Mouse (Mus musculus) bone marrow macrophage, adult 2 months (primary cell): ENCODE results near the gene Espl1. TPM values are rescaled to one million over a fixed set of nuclear protein-coding genes. Genes with fewer than 3 reads are reported as not detected.
"Not testable (repeated sequence)": the region's sequence is repeated elsewhere in the genome, so short reads cannot be mapped to it uniquely, and the experiment has no call there.

Source experiments
- H3K27ac ChIP-seq: 2 replicates; pipeline ENCODE4 v1.5.1; 2012; ENCODE audit warnings: low read depth, low read length; ENCODE audit not compliant: insufficient read depth
- H3K4me1 ChIP-seq: 2 replicates; pipeline ENCODE4 v1.6.1; 2012; ENCODE audit warnings: low read length; ENCODE audit not compliant: control insufficient read depth, insufficient read depth
- H3K4me3 ChIP-seq: 2 replicates; pipeline ENCODE4 v1.5.1; 2012; ENCODE audit warnings: mild to moderate bottlenecking, low read length, moderate library complexity; ENCODE audit not compliant: insufficient read depth
- CTCF ChIP-seq: IDR thresholded peaks from 2 replicates; pipeline ENCODE4 v1.5.1; 2012; ENCODE audit warnings: low read depth, mild to moderate bottlenecking, low read length, moderate library complexity
- POLR2A ChIP-seq: IDR thresholded peaks from 2 replicates; pipeline ENCODE4 v1.6.1; 2012; ENCODE audit warnings: mild to moderate bottlenecking, low read depth, low read length, borderline replicate concordance
- polyA plus RNA-seq: library from polyadenylated mRNA; stranded (reverse); fragments of >200 nt; gene quantifications from 2 replicates; pipeline ENCODE4 v1.2.4, GENCODE M21; 2012; ENCODE audit not compliant: missing spikeins, insufficient read depth, insufficient read length

The Espl1 gene
- polyA plus RNA-seq, 1 experiment = 17.9 TPM

DNA sequence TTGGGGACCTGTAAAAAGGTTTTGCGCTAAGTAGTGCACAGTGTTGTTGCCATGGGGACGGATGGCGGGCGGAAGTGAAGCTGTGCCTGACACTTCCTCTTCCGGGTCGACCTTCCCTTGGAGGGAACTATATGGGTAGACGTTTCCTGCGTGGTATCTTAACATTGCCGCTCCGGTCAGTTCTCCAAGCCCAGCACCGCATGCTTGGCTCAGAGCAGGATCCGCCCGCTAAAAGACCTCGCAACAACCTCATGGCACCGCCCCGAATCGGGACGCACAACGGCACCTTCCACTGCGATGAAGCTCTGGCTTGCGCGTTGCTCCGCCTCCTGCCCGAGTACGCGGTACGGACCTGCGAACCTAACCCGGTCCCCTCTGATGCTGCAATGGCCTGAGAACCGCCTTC is 35.5 kb downstream of the Espl1 start, which contains the start of gene Myg1:
TSS of gene Myg1 (plus strand) at position 100 of the 406 bp plus-strand sequence.
- Histone ChIP-seq H3K4me1 (peaks cover 13% of the 10 kb centered on the region), H3K4me3 (peak within 1 kb of the TSS; percentile 67), H3K27ac (peak within 1 kb of the TSS; percentile 51)
- TF ChIP-seq POLR2A = no peak
- TF ChIP-seq CTCF = no peak

DNA sequence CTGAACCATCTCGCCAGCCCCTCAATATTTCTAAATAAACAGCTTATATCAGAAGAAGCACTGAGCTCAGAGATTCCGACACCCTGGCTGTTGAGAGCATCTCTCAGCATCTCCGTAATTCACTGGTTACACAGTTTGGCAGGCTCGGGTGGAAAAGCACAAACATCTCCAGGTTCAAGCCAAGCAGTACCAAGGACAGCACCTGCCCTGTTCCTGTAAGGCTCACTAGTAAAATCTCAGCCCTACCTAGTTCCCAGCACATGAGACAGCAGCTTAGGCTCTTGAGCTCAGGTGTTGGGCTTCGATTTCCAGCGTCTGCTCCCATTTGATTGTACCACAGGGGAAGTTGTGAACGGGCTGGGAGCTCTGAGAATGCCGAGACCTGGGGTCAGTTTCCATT is 39.2 kb downstream of the Espl1 start:
- TF ChIP-seq POLR2A (no peak), CTCF (no peak)
- H3K4me1 ChIP-seq = peaks cover 9% of the 10 kb centered on the region
- no peak overlapping the region for H3K27ac ChIP-seq
- no peak overlapping the region for H3K4me3 ChIP-seq

DNA sequence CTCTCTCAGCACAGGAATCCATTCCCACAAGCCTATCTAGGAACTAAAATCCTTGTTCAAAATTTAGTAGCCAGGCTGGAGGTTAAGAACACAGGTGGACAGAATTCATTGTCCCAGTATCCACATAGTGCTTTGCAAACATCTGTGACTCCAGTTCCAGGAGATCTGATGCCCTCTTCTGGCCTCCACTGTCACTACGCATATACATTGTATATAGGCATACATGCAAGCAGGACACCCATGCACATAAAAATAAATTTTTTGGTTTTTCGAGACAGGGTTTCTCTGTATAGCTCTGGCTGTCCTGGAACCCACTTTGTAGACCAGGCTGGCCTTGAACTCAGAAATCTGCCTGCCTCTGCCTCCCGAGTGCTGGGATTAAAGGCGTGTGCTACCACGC is 39.9 kb downstream of the Espl1 start:
- not testable (repeated sequence) for H3K4me1 ChIP-seq, H3K27ac ChIP-seq, H3K4me3 ChIP-seq

DNA sequence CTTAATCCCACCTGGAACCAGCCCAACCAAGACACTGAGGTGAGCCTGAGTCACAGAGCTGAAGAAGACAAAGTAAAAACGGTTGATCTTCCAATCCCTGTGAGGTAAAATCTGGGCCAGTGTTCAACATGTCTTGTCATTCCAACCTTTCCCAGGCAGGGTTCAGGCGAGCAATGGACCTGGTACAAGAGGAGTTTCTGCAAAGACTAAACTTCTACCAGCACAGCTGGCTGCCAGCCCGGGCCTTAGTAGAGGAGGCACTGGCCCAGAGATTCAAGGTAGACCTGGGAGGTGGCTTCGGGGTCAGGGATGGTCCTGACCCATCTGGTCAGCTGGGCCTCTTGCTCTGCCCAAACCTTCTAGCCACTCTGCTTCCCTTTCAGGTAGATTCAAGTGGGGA is 40.9 kb downstream of the Espl1 start:
- H3K27ac ChIP-seq = no peak overlapping the region
- no peak for TF ChIP-seq CTCF
- no peak for TF ChIP-seq POLR2A
- no peak overlapping the region for H3K4me3 ChIP-seq
- peaks cover 9% of the 10 kb centered on the region for H3K4me1 ChIP-seq

DNA sequence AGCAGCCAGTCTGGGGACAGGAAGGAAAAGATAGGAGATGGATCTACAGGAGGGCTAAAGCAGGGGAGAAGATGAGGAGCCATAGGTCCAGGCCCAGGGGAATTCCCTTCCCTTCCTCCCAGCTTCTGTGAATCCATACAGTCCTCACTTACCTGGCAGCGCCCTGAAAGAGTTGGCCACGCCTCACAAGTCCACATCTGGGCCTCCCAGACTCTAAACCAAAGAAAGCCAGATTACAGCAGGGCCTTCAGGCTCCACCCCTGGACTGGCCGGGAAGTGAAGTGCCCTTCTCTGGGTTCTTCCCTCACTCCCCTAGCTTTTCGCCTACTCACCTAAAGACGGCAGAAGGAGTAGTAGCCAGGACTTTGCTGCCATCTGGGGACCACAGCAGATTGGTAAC is 43.5 kb downstream of the Espl1 start:
- Histone ChIP-seq H3K4me3 (no peak overlapping the region), H3K27ac (no peak overlapping the region), H3K4me1 (no peaks in the 10 kb centered on the region)
- TF ChIP-seq POLR2A (no peak), CTCF (no peak)

DNA sequence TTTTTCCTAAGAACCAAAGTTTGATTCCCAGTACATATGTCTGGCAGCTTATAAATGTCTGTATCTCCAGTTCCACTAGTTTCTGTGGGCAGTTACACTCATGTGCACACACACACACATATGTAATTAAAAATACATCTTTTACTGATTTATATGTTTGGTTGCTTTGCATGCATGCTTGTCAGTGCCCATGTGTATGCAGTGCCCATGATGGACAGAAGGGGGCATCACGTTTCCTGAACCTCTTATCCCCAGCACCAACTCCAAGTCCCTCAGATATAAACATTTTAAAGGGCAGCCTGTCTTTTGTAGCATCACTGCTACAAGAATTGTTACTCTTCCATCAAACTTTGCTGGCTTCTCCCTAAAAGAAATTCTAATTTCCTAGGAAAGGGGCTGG is 45.5 kb downstream of the Espl1 start:
- Histone ChIP-seq H3K4me3 (no peak overlapping the region), H3K4me1 (no peaks in the 10 kb centered on the region), H3K27ac (no peak overlapping the region)
- TF ChIP-seq POLR2A = no peak
- peak; percentile 11; the same call in 1 of the 2 replicates for TF ChIP-seq CTCF

DNA sequence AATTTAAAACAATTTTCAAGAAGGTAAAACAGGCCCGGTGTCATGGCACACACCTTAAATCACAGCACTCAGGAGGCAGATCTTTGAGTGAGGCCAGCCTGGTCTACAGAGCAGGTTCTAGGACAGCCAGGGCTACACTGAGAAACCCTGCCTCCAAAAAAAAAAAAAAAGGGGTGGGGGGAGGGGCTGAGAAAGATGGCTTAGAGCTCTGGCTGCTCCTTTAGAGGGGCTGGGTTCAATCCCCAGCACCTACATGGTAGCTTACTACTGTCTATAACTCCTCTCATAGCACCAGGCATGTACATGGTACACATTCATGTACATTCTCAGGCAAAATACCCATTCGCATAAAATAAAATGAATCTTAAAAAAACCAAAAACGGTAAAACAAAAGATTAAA is 48.4 kb downstream of the Espl1 start:
- no peak overlapping the region for H3K27ac ChIP-seq
- peaks cover 3% of the 10 kb centered on the region; the same call in 1 of the 2 replicates for H3K4me1 ChIP-seq
- H3K4me3 ChIP-seq = no peak overlapping the region
- no peak for TF ChIP-seq POLR2A
- no peak for TF ChIP-seq CTCF

DNA sequence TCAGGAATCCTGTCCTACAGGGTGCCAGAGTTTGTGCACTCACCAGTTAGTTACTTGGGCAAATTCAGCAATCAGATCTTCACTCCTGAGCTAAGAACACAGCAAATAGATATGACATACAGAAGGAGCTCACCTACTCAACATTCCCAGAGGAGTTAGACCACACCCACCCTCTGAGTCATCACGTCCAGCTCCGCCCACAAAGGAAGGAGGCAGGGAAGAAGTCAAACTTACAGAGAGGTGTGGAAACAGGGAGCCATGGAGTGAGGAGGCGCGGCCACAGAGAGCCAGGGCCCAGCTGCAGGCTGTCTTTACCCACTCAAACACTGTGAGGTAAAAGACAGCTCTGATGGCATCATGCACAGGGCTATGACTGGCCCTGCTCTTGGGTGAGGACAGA is 50.4 kb downstream of the Espl1 start:
- no peak overlapping the region for H3K27ac ChIP-seq
- peaks cover 6% of the 10 kb centered on the region for H3K4me1 ChIP-seq
- no peak for TF ChIP-seq POLR2A
- no peak for TF ChIP-seq CTCF
- H3K4me3 ChIP-seq = no peak overlapping the region

DNA sequence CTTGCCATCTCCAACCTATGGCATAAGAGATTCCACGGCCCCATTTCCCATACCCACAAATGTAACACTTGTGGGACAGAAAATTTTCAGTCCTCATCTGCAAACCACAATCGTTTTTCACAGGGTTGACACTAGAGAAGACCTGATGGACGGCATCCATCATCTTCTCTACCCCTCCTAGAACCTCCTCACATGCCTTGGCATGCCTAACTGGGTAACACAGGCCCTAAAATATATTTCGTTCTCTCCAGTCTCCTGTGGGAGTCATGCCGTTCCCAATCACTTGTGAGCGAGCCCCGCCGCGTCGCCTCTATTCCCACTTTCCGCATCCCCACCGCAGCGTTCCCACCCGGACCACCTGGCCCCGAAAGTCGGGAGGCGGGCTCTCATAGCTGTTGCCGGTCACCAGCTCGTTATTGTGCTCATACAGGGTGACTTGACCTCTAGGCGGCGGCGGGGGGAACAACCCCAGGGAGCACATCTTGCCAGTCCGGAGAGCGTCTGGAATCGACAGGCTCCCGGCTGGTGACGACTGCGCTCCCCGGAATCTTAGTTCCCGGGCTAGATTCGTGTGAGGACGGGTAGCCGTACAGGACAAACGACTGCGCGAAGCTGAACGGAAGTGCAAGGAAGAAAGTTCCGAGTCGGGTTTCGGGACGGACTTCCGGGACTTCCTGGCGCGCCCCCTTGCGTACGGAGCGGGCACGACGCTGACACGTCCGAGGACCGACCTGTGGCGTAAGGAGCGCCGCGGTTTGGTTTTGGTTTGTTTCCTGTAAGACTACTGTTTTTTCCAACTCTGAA is 54.3 kb downstream of the Espl1 start, which contains the start of gene Aaas:
TSS of gene Aaas (minus strand) at position 634 of the 804 bp plus-strand sequence.
- TF ChIP-seq CTCF (0 out of 2 replicates have a peak, but pooled peaks have one; percentile 26), POLR2A (no peak)
- H3K4me1 ChIP-seq = peaks cover 6% of the 10 kb centered on the region

DNA sequence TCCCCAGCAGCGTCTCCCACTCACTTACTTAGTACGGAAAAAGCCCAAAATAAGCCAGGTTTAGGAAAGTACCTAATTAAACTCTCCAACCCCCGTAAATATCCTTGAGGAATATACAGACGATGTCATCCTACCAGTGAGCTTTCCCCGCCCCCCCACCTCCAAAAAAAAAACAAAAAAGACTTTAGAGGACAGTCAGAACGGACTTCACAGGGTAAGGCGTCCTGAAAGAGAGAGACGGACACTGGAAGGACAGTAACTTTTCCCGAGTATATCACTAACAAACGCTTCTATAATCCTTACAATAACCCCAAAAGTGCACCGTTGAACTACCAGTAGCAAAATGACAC is 54.9 kb downstream of the Espl1 start:
- H3K4me3 ChIP-seq = peak overlapping the region; percentile 49
- TF ChIP-seq CTCF = no peak
- TF ChIP-seq POLR2A = no peak
- peaks cover 6% of the 10 kb centered on the region for H3K4me1 ChIP-seq
- peak overlapping the region; percentile 18 for H3K27ac ChIP-seq

More for the DNA sequence above, 54.3 kb downstream of the Espl1 start, which contains the start of gene Aaas:
- Histone ChIP-seq H3K27ac (peak within 1 kb of the TSS; percentile 43), H3K4me3 (peak within 1 kb of the TSS; percentile 66)
